Mouse (Mus musculus) spleen, adult 2 months (tissue): ENCODE data around the gene Kcnk1.

Experiments used
- CTCF ChIP-seq: fragments of 200-500 bp; IDR thresholded peaks from 2 replicates; pipeline ENCODE4 v1.5.1; 2011; ENCODE audit warnings: mild to moderate bottlenecking, inconsistent platforms; ENCODE audit not compliant: insufficient read depth, insufficient read length, insufficient replicate concordance; ENCODE audit errors: extremely low read depth
- POLR2A ChIP-seq: fragments of 200-500 bp; IDR thresholded peaks from 2 replicates; pipeline ENCODE4 v1.6.1; 2011; ENCODE audit warnings: low read depth, low read length, inconsistent platforms

GRCm38 (mm10) chr8:126058876-126059275 is 63.9 kb downstream of the Kcnk1 start:
- no peak for TF ChIP-seq CTCF
- TF ChIP-seq POLR2A = no peak
